Mouse (Mus musculus) brain, embryonic 14.5 days (tissue): ENCODE data around the gene Lgals12.

ENCODE experiments used
- CTCF ChIP-seq: fragments of 200-500 bp; IDR thresholded peaks from 2 replicates; pipeline ENCODE4 v1.5.1; 2012; ENCODE audit warnings: inconsistent platforms, mild to moderate bottlenecking, moderate library complexity, borderline replicate concordance; ENCODE audit not compliant: insufficient read depth, insufficient read length; ENCODE audit errors: extremely low read depth
- POLR2A ChIP-seq: fragments of 200-500 bp; IDR thresholded peaks from 2 replicates; pipeline ENCODE4 v1.6.1; 2012; ENCODE audit warnings: mild to moderate bottlenecking, inconsistent platforms, borderline replicate concordance; ENCODE audit not compliant: poor library complexity, insufficient read depth, insufficient read length, severe bottlenecking; ENCODE audit errors: extremely low read depth

DNA sequence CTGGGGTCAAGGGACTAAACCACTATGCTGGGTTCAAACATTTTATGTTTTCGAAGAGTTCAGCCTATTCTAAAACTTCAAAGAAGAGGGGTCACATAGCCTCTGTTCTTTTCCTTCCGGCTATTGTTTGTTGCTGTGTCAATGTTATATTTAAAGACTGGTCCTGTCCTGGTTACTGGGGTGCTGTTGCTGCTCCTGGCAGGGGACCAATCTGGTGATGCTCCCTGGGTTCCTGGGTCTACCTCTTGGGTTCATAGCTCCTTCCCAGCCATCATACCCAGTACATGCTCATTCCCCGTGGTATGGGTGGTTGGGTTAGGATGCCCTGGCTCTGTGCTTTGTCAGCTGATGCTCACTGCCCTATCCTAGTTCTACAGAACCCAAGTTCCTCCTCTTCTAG is 29.3 kb downstream of the Lgals12 start:
- no peak for TF ChIP-seq CTCF
- no peak for TF ChIP-seq POLR2A
